Mouse (Mus musculus): ENCODE data around the gene Myo1d. TPM values are rescaled to one million over a fixed set of nuclear protein-coding genes. Genes with fewer than 3 reads are reported as not detected.

The Myo1d gene
- polyA plus RNA-seq, 1 experiment from 2014 or later, result 21.6 TPM

- Histone ChIP-seq H3K27me3 (ENCODE audit: control insufficient read depth, insufficient read depth, low read length) (no peaks in the 10 kb centered on the region), H3K27ac (replicated peaks) (no peak overlapping the region), H3K4me3 (ENCODE audit: low read depth, low read length) (no peak overlapping the region), H3K4me1 (replicated peaks; ENCODE audit: control insufficient read depth, insufficient read depth) (no peaks in the 10 kb centered on the region), H3K36me3 (ENCODE audit: control insufficient read depth, insufficient read depth, low read length) (no peaks in the 10 kb centered on the region), H3K9me3 (ENCODE audit: control insufficient read depth, low read length) (no peaks in the 10 kb centered on the region), H3K9ac (ENCODE audit: low read length) (no peak overlapping the region), H3K4me2 (replicated peaks; ENCODE audit: low read depth) (no peak overlapping the region)
- WGBS, result 84% methylated on average over 6 of the region's 6 CpGs
- ATAC-seq (ENCODE audit: low FRiP score, low TSS enrichment) (no peak), DNase-seq (ENCODE audit: low spot score) (no peak)
- TF ChIP-seq CTCF (IDR thresholded peaks at IDR 0.05; ENCODE audit: low read depth) (no peak), EP300 (optimal IDR thresholded peaks at IDR 0.05) (no peak)
Measured at GRCm38 (mm10) chr11:80507791-80508190, 272.0 kb downstream of the Myo1d start.

GRCm38 (mm10) chr11:80506483-80506882 is 273.3 kb downstream of the Myo1d start:
- no peak overlapping the region for H3K27ac ChIP-seq (replicated peaks)
- ATAC-seq (ENCODE audit: low FRiP score, low TSS enrichment) (no peak), DNase-seq (ENCODE audit: low spot score) (no peak)
- H3K4me1 ChIP-seq (replicated peaks; ENCODE audit: control insufficient read depth, insufficient read depth), result no peaks in the 10 kb centered on the region
- H3K9me3 ChIP-seq (ENCODE audit: control insufficient read depth, low read length), result no peaks in the 10 kb centered on the region
- no peak overlapping the region for H3K4me2 ChIP-seq (replicated peaks; ENCODE audit: low read depth)
- no peak overlapping the region for H3K4me3 ChIP-seq (ENCODE audit: low read depth, low read length)
- H3K9ac ChIP-seq (ENCODE audit: low read length), result no peak overlapping the region
- no peaks in the 10 kb centered on the region for H3K36me3 ChIP-seq (ENCODE audit: control insufficient read depth, insufficient read depth, low read length)
- TF ChIP-seq CTCF (IDR thresholded peaks at IDR 0.05; ENCODE audit: low read depth) (no peak), EP300 (optimal IDR thresholded peaks at IDR 0.05) (no peak)
- H3K27me3 ChIP-seq (ENCODE audit: control insufficient read depth, insufficient read depth, low read length), result no peaks in the 10 kb centered on the region

GRCm38 (mm10) chr11:80505581-80505980 is 274.2 kb downstream of the Myo1d start:
- no peak for ATAC-seq (ENCODE audit: low FRiP score, low TSS enrichment)

GRCm38 (mm10) chr11:80504519-80505385 is 275.1 kb downstream of the Myo1d start:
- 55% methylated on average over 6 of the region's 6 CpGs for WGBS
- no peaks in the 10 kb centered on the region for H3K27me3 ChIP-seq (ENCODE audit: control insufficient read depth, insufficient read depth, low read length)
- no peak for ATAC-seq (ENCODE audit: low FRiP score, low TSS enrichment)
- no peak for TF ChIP-seq CTCF (IDR thresholded peaks at IDR 0.05; ENCODE audit: low read depth)
- TF ChIP-seq EP300 (optimal IDR thresholded peaks at IDR 0.05), result no peak
- H3K4me1 ChIP-seq (replicated peaks; ENCODE audit: control insufficient read depth, insufficient read depth), result no peaks in the 10 kb centered on the region
- no peak overlapping the region for H3K4me2 ChIP-seq (replicated peaks; ENCODE audit: low read depth)
- no peaks in the 10 kb centered on the region for H3K36me3 ChIP-seq (ENCODE audit: control insufficient read depth, insufficient read depth, low read length)
- H3K9ac ChIP-seq (ENCODE audit: low read length), result no peak overlapping the region
- no peak overlapping the region for H3K4me3 ChIP-seq (ENCODE audit: low read depth, low read length)
- no peak for DNase-seq (ENCODE audit: low spot score)
- no peak overlapping the region for H3K27ac ChIP-seq (replicated peaks)
- no peaks in the 10 kb centered on the region for H3K9me3 ChIP-seq (ENCODE audit: control insufficient read depth, low read length)

More at GRCm38 (mm10) chr11:80505581-80505980, 274.2 kb downstream of the Myo1d start:
- H3K27ac ChIP-seq (replicated peaks), result no peak overlapping the region
- no peak overlapping the region for H3K9ac ChIP-seq (ENCODE audit: low read length)
- no peak for TF ChIP-seq EP300 (optimal IDR thresholded peaks at IDR 0.05)
- no peak for TF ChIP-seq CTCF (IDR thresholded peaks at IDR 0.05; ENCODE audit: low read depth)
- H3K4me2 ChIP-seq (replicated peaks; ENCODE audit: low read depth), result no peak overlapping the region
- H3K4me3 ChIP-seq (ENCODE audit: low read depth, low read length), result no peak overlapping the region
- H3K36me3 ChIP-seq (ENCODE audit: control insufficient read depth, insufficient read depth, low read length), result no peaks in the 10 kb centered on the region
- WGBS, result 81% methylated on average over 3 of the region's 3 CpGs
- H3K9me3 ChIP-seq (ENCODE audit: control insufficient read depth, low read length), result no peaks in the 10 kb centered on the region
- H3K27me3 ChIP-seq (ENCODE audit: control insufficient read depth, insufficient read depth, low read length), result no peaks in the 10 kb centered on the region
- DNase-seq (ENCODE audit: low spot score), result no peak
- H3K4me1 ChIP-seq (replicated peaks; ENCODE audit: control insufficient read depth, insufficient read depth), result no peaks in the 10 kb centered on the region

GRCm38 (mm10) chr11:80503726-80504452 is 275.9 kb downstream of the Myo1d start:
- ATAC-seq (ENCODE audit: low FRiP score, low TSS enrichment), result no peak
- 50% methylated on average over 13 of the region's 13 CpGs for WGBS

More at GRCm38 (mm10) chr11:80503726-80504452, 275.9 kb downstream of the Myo1d start:
- H3K27ac ChIP-seq (replicated peaks), result no peak overlapping the region
- no peak for DNase-seq (ENCODE audit: low spot score)
- no peaks in the 10 kb centered on the region for H3K27me3 ChIP-seq (ENCODE audit: control insufficient read depth, insufficient read depth, low read length)
- TF ChIP-seq EP300 (optimal IDR thresholded peaks at IDR 0.05) (no peak), CTCF (IDR thresholded peaks at IDR 0.05; ENCODE audit: low read depth) (no peak)
- no peaks in the 10 kb centered on the region for H3K9me3 ChIP-seq (ENCODE audit: control insufficient read depth, low read length)
- no peak overlapping the region for H3K9ac ChIP-seq (ENCODE audit: low read length)
- no peak overlapping the region for H3K4me2 ChIP-seq (replicated peaks; ENCODE audit: low read depth)
- no peaks in the 10 kb centered on the region for H3K36me3 ChIP-seq (ENCODE audit: control insufficient read depth, insufficient read depth, low read length)
- no peaks in the 10 kb centered on the region; the same call in 1 of the 2 replicates for H3K4me1 ChIP-seq (replicated peaks; ENCODE audit: control insufficient read depth, insufficient read depth)
- no peak overlapping the region for H3K4me3 ChIP-seq (ENCODE audit: low read depth, low read length)
